Mouse (Mus musculus): ENCODE measurements around the gene Rbm44. TPM values are rescaled to one million over a fixed set of nuclear protein-coding genes. Genes with fewer than 3 reads are reported as not detected.

Rbm44 gene
- total RNA-seq, 2 experiments from 2014 or later, result 5.2 to 9.6 TPM

- no peak for ATAC-seq (replicated peaks; ENCODE audit: poor library complexity, severe bottlenecking)
Measured at GRCm38 (mm10) chr1:91176871-91177270, 32.0 kb downstream of the Rbm44 start.

DNA sequence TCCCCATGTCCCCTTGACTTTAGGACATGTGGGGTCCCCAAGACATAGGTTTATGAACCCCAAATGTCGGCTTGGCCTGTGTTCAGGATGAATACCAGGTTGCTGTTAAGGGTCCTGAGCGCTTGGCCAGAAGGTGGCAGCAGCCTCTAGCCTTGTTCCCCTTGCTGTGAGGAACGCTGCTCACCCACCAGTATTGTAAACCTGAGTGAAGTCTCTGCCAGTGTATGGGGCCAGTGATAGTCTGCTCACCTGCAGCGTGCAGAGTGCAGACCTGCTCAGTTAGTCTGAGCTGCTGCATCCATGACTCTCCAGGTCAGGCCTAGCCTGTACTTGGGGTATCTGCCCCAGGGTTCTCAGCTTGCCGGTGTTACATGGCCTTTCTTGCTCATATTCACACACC, 34.2 kb downstream of the Rbm44 start:
- peak; percentile 72 for ATAC-seq (replicated peaks; ENCODE audit: poor library complexity, severe bottlenecking)

GRCm38 (mm10) chr1:91179533-91180173, 34.8 kb downstream of the Rbm44 start, which contains the start of gene Ramp1:
TSS of gene Ramp1 (plus strand) at chr1:91179822.
- ATAC-seq (replicated peaks; ENCODE audit: poor library complexity, severe bottlenecking), result peak; percentile 54

DNA sequence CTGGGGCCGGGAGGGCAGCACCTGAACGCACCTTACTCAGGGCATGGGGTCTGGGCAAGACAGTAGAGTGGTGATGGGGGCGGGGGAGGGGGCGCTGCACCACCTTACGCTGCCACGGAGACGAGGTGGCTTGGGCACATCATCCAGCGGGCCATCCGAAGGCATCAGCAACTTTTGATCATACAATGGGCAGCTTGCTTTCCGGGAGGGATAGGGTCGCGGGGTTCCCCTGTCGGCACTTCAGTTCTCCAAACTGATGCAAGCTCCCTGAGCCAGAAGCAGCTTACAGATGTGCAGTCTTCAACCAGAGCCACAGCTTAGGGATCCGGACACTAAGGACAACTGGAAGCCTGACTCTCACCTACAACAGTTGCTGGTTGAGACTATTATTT, 35.3 kb downstream of the Rbm44 start:
- peak; percentile 6; the same call in 1 of the 2 replicates for ATAC-seq (replicated peaks; ENCODE audit: poor library complexity, severe bottlenecking)

- ATAC-seq (replicated peaks; ENCODE audit: poor library complexity, severe bottlenecking), result no peak
Measured at GRCm38 (mm10) chr1:91180723-91181122, 35.8 kb downstream of the Rbm44 start.

DNA sequence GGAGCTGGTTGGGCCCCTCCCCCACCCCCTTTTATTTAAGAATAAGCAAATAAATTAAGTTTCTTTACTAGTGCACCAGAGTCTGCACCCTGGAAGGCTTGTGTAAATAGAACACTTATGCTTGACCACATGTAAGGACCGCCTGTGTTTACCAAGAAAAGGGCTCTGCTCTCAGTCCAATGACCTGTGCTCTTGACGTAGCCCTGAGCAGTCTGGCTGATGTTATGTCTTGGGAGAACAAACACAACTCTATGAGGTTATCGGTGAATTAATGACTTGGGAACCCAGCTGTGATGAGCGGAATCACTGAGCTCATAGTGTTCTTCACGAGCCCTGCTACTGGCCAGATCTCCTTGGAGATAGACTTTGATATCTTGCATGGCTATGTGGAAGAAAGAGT, 36.4 kb downstream of the Rbm44 start:
- ATAC-seq (replicated peaks; ENCODE audit: poor library complexity, severe bottlenecking), result no peak

DNA sequence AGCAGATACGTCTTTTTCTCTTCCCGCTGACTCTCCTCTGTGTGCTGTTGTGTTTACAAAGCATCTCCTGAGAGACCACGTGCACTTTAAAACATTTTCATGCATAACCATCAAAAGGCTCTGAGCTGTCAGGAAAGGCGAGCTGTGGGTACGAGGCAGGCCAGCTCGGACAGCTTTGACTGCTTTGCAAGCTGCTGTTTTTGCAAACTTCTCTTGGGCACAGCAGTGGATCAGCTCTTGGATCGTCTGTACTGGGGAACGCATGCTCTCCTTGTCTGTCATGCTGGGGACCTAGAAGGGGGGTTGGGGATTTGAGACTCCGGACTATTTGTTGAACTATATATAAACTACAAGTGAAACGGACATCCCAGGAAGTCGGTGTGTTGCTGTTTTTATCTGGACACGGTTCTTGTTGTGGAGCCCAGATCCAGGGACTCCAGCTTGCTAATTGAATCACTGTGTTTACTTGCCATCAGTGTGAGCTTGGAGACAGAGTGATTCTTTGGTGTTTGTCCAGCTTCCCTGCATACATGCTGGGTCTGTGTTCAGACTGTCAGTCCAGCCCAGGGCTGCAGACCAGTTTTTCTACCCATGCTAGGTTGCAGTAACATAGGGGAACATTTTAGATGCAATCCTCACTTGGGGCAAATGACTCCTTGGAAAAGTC, 37.0 kb downstream of the Rbm44 start:
- ATAC-seq (replicated peaks; ENCODE audit: poor library complexity, severe bottlenecking), result no peak

DNA sequence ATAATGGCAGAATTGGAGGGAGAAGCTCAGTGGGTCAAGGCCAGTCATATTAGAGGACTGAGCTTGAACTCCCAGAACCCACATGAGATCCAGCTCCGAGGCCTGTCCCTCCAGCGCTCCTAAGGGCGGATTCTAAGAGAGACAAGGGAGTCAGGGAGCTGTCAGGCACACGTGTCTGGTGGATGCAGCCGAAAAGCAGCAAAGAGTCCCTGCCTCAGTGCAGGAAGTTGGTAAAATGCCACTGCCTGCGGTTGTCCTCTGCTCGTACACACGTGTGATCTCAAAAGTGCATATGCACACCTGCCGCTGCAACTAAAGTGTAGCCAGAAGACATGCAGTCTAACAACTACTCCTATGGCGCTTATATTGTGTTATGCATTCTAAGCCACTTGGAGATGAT, 38.4 kb downstream of the Rbm44 start:
- no peak for ATAC-seq (replicated peaks; ENCODE audit: poor library complexity, severe bottlenecking)

DNA sequence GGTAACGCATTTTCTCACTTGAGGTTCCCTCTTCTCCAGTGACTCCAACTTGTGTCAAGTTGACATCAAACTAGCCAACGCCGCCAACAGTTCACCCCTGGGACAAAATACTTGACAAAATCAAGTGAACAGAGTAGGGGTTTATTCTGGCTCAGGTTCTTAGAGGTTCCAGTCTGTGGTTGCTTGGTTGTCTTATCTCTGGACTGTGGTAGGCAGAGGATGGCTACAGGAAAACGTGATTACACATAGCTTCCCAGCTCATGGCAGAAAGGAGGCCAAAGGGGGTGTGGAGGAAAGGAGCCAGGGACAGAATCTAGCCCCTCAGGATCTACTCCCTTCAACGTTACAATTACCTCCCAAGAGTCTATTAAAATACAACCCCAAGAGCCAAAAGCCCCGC, 41.8 kb downstream of the Rbm44 start:
- peak; percentile 20; the same call in 1 of the 2 replicates for ATAC-seq (replicated peaks; ENCODE audit: poor library complexity, severe bottlenecking)

GRCm38 (mm10) chr1:91187315-91187714, 42.4 kb downstream of the Rbm44 start:
- peak; percentile 71 for ATAC-seq (replicated peaks; ENCODE audit: poor library complexity, severe bottlenecking)

GRCm38 (mm10) chr1:91187786-91188640, 43.1 kb downstream of the Rbm44 start:
- ATAC-seq (replicated peaks; ENCODE audit: poor library complexity, severe bottlenecking), result peak; percentile 17

GRCm38 (mm10) chr1:91188851-91189460, 44.1 kb downstream of the Rbm44 start:
- peak; percentile 49 for ATAC-seq (replicated peaks; ENCODE audit: poor library complexity, severe bottlenecking)

DNA sequence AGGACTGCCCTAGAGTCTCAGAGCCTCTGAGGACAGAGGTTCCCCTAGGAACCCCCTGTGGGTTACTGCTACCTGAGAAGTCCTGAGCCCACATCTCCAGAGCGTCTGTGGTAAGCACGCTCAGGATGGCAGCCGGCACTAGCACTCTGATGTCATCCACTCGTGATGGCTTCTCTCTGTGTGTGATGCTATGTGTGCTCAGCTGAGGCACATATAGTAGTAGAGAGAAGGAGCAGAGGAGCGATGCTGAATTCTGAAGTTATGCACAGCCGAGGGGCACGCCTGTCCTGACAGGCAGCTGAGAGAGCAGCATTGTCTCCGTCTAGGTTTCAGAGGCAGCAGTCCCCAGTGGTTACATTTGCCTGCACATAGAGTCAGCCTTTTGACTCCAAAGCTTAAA, 47.3 kb downstream of the Rbm44 start:
- ATAC-seq (replicated peaks; ENCODE audit: poor library complexity, severe bottlenecking), result no peak

GRCm38 (mm10) chr1:91193242-91193641, 48.4 kb downstream of the Rbm44 start:
- ATAC-seq (replicated peaks; ENCODE audit: poor library complexity, severe bottlenecking), result no peak

GRCm38 (mm10) chr1:91193680-91194079, 48.8 kb downstream of the Rbm44 start:
- no peak for ATAC-seq (replicated peaks; ENCODE audit: poor library complexity, severe bottlenecking)

GRCm38 (mm10) chr1:91199793-91200192, 54.9 kb downstream of the Rbm44 start:
- no peak for ATAC-seq (replicated peaks; ENCODE audit: poor library complexity, severe bottlenecking)

DNA sequence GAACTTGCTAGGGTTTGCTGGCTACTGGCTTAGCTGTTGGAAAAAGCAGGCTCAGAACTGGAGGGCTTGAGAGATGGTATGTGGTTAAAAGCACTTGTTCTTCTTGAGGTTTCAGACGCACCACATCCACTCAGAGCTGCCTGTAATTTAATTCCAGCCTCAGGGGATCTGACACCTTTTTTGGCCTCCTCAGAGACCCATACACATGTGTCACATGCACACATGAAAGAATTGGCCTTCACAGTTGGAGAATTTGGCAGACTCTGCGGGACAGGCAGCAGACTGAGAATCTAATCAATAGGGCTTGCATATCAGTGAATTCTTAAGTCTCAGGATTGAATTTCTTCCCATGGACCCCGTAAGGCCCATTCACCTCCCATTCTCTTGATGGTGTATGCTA, 56.2 kb downstream of the Rbm44 start:
- ATAC-seq (replicated peaks; ENCODE audit: poor library complexity, severe bottlenecking), result no peak

- ATAC-seq (replicated peaks; ENCODE audit: poor library complexity, severe bottlenecking), result no peak
Measured at GRCm38 (mm10) chr1:91204221-91204765, 59.4 kb downstream of the Rbm44 start.

- ATAC-seq (replicated peaks; ENCODE audit: poor library complexity, severe bottlenecking), result no peak
Measured at GRCm38 (mm10) chr1:91205651-91206050, 60.8 kb downstream of the Rbm44 start.

GRCm38 (mm10) chr1:91206336-91206735, 61.4 kb downstream of the Rbm44 start:
- ATAC-seq (replicated peaks; ENCODE audit: poor library complexity, severe bottlenecking), result no peak
